ENCODE assay signal across 11 mouse cellular contexts in the genomic region with DNA sequence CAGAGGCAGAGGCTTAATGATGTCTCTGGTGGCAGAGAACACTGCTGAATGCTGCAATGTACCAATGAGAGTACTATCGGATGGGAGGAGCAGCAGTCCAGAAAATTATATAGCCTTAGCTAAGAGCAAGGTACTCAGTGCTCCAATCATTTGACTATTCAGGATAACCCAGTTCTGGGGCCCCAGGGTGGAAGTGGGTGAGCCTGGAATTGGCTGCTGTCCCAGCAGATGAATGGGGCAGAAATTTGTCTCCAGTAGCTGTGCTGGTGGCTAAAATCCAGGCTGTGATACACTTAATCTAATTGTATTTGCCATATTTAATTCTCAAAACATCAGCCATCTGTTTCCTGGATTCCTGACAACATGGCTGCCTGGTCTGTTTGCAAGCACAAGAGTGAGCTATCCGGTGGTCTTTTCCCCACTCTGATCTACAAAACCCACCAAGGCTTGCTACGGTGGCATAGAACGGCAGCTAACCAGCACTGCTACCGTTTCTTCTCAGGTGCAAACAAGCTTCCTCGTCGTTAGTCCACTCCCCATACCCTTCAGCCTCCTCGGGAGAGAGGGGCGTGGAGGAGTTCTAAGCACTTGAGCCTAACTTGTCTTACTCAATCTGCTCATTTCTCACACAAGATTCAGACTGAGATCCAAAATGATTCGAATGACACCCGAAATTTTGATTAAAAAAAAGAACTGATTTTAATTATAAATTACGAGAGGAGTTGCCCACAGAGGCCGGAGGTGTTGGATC. TPM values are rescaled to one million over a fixed set of nuclear protein-coding genes. Genes with fewer than 3 reads are reported as not detected.
A peak's percentile ranks its signal among the peaks of the same experiment; 100 is the strongest.
DNase-seq lines count a peak whose midpoint lies in the region; ATAC-seq and TF ChIP-seq lines count a peak whose summit lies in the region.
"Had no signal": no experiment of that assay in that cellular context is flagged by ENCODE, and none has a peak within 500 bp of the region (broad histone marks: within the 10 kb centered on the region; RNA-seq: fewer than 3 reads in every experiment).

No protein-coding gene starts in this region.

- no peak for TF ChIP-seq EP300 in stomach, postnatal 0 days (optimal IDR thresholded peaks at IDR 0.05)

- no peak for TF ChIP-seq CTCF in spleen, adult 2 months (IDR thresholded peaks at IDR 0.05; ENCODE audit: extremely low read depth, insufficient read depth, insufficient read length, insufficient replicate concordance)
- TF ChIP-seq CTCF in stomach, postnatal 0 days (IDR thresholded peaks at IDR 0.05; ENCODE audit: low read depth) = no peak
- no peak for TF ChIP-seq CTCF in thymus, adult 2 months (IDR thresholded peaks at IDR 0.05; ENCODE audit: borderline replicate concordance, control insufficient read depth, extremely low read depth, insufficient read depth, low read length, poor library complexity)

- peaks cover 27% of the 10 kb centered on the region for H3K4me1 ChIP-seq in heart, embryonic 13.5 days
- H3K4me1 ChIP-seq in spleen, adult 2 months (ENCODE audit: control insufficient read depth, insufficient read depth, insufficient read length) = no peaks in the 10 kb centered on the region
- H3K4me1 ChIP-seq in forebrain, embryonic 16.5 days (replicated peaks; ENCODE audit: control insufficient read depth, insufficient read depth, low read length) = peaks cover 13% of the 10 kb centered on the region
- 0 out of 2 replicates have a peak, but pooled peaks cover 4% of the 10 kb centered on the region for H3K4me1 ChIP-seq in stomach, postnatal 0 days (replicated peaks; ENCODE audit: control insufficient read depth, insufficient read depth)
- H3K4me1 ChIP-seq in thymus, adult 2 months (replicated peaks; ENCODE audit: control insufficient read depth, insufficient read depth, low read length) = no peaks in the 10 kb centered on the region

- DNase-seq in heart, adult 9 months (ENCODE audit: low spot score in 2 of 2) = no peak
- no peak for DNase-seq in spleen, adult 2 months (ENCODE audit: low read depth in 1 of 2, low spot score in 2 of 2)
- no peak for DNase-seq in spleen, postnatal 14 days (ENCODE audit: low spot score in 2 of 2)
- no peak for DNase-seq in stomach, postnatal 0 days (ENCODE audit: low spot score)
- DNase-seq in ovary, postnatal 14 days (ENCODE audit: low spot score) = no peak
- no peak for DNase-seq in thymus, adult 2 months
- DNase-seq: gastrocnemius, postnatal 25 days had no signal

- no peak overlapping the region for H3K9ac ChIP-seq in heart, embryonic 13.5 days
- no peak overlapping the region for H3K9ac ChIP-seq in forebrain, embryonic 16.5 days (replicated peaks; ENCODE audit: low read depth, low read length)
- H3K9ac ChIP-seq in stomach, postnatal 0 days (ENCODE audit: low read length) = no peak overlapping the region

- H3K27ac ChIP-seq in heart, embryonic 13.5 days (replicated peaks) = 0 out of 2 replicates have a peak overlapping the region, but pooled peaks have one; percentile 5
- H3K27ac ChIP-seq in spleen, adult 2 months (ENCODE audit: insufficient read depth, low read length) = 0 out of 2 replicates have a peak overlapping the region, but pooled peaks have one; percentile 10
- no peak overlapping the region for H3K27ac ChIP-seq in forebrain, embryonic 16.5 days (ENCODE audit: low read length)
- H3K27ac ChIP-seq in stomach, postnatal 0 days (replicated peaks) = peak overlapping the region; percentile 74
- no peak overlapping the region for H3K27ac ChIP-seq in thymus, adult 2 months (ENCODE audit: control insufficient read depth, insufficient read depth, low read length)

- H3K4me2 ChIP-seq in heart, embryonic 13.5 days = no peak overlapping the region
- no peak overlapping the region for H3K4me2 ChIP-seq in forebrain, embryonic 16.5 days (ENCODE audit: low read length)
- H3K4me2 ChIP-seq in stomach, postnatal 0 days (replicated peaks; ENCODE audit: low read depth) = no peak overlapping the region

- whole genome bisulfite sequencing in heart, embryonic 13.5 days = 83% methylated on average over 13 of the region's 13 CpGs
- WGBS in spleen, adult 2 months = 88% methylated on average over 13 of the region's 13 CpGs
- 66% methylated on average over 13 of the region's 13 CpGs for WGBS in forebrain, embryonic 16.5 days
- 67% methylated on average over 13 of the region's 13 CpGs for WGBS in stomach, postnatal 0 days
- 94% methylated on average over 13 of the region's 13 CpGs for WGBS in thymus, adult 2 months

- H3K9me3 ChIP-seq in heart, embryonic 13.5 days = no peaks in the 10 kb centered on the region
- no peaks in the 10 kb centered on the region for H3K9me3 ChIP-seq in forebrain, embryonic 16.5 days (ENCODE audit: control insufficient read depth, low read length)
- no peaks in the 10 kb centered on the region for H3K9me3 ChIP-seq in stomach, postnatal 0 days (ENCODE audit: control insufficient read depth, low read length)
- H3K9me3 ChIP-seq: G1E; megakaryocyte, embryonic 14.5 days had no signal

- no peak for ATAC-seq in heart, embryonic 13.5 days (ENCODE audit: extremely low read depth, insufficient number of reproducible peaks, low FRiP score, low TSS enrichment)
- peak; percentile 61 for ATAC-seq in forebrain, embryonic 16.5 days
- ATAC-seq in stomach, postnatal 0 days (ENCODE audit: low FRiP score, low TSS enrichment) = no peak

- H3K4me3 ChIP-seq in heart, embryonic 13.5 days = no peak overlapping the region
- no peak overlapping the region for H3K4me3 ChIP-seq in spleen, adult 2 months (ENCODE audit: extremely low read depth, insufficient read depth, insufficient read length)
- H3K4me3 ChIP-seq in forebrain, embryonic 16.5 days (replicated peaks; ENCODE audit: low read length) = no peak overlapping the region
- no peak overlapping the region for H3K4me3 ChIP-seq in stomach, postnatal 0 days (ENCODE audit: low read depth, low read length)
- no peak overlapping the region for H3K4me3 ChIP-seq in thymus, adult 2 months (ENCODE audit: control insufficient read depth, insufficient read depth, low read length)
- H3K4me3 ChIP-seq: megakaryocyte, embryonic 14.5 days had no signal

- H3K27me3 ChIP-seq in heart, embryonic 13.5 days (replicated peaks) = no peaks in the 10 kb centered on the region
- no peaks in the 10 kb centered on the region for H3K27me3 ChIP-seq in spleen, adult 2 months (ENCODE audit: control insufficient read depth, insufficient read depth, low read length)
- H3K27me3 ChIP-seq in forebrain, embryonic 16.5 days (replicated peaks; ENCODE audit: control insufficient read depth, insufficient read depth, low read length) = no peaks in the 10 kb centered on the region
- H3K27me3 ChIP-seq in stomach, postnatal 0 days (ENCODE audit: control insufficient read depth, insufficient read depth, low read length) = no peaks in the 10 kb centered on the region
- no peaks in the 10 kb centered on the region for H3K27me3 ChIP-seq in thymus, adult 2 months (ENCODE audit: control insufficient read depth, insufficient read depth, low read length)
- H3K27me3 ChIP-seq: megakaryocyte, embryonic 14.5 days had no signal

- peaks cover 87% of the 10 kb centered on the region for H3K36me3 ChIP-seq in heart, embryonic 13.5 days
- no peaks in the 10 kb centered on the region for H3K36me3 ChIP-seq in spleen, adult 2 months (ENCODE audit: control insufficient read depth, insufficient read depth, low read length)
- peaks cover 13% of the 10 kb centered on the region for H3K36me3 ChIP-seq in forebrain, embryonic 16.5 days (ENCODE audit: control insufficient read depth, insufficient read depth)
- H3K36me3 ChIP-seq in stomach, postnatal 0 days (ENCODE audit: control insufficient read depth, insufficient read depth, low read length) = no peaks in the 10 kb centered on the region
- peaks cover 15% of the 10 kb centered on the region for H3K36me3 ChIP-seq in thymus, adult 2 months (ENCODE audit: control insufficient read depth, insufficient read depth, low read length)

- TF ChIP-seq POLR2A in spleen, adult 2 months (IDR thresholded peaks at IDR 0.05; ENCODE audit: low read depth, low read length) = no peak
- no peak for TF ChIP-seq POLR2A in thymus, adult 2 months (IDR thresholded peaks at IDR 0.05; ENCODE audit: control insufficient read depth, extremely low read depth, insufficient read depth, low read length, poor library complexity)

RNA-seq across cellular contexts. Expression of gene Lmbrd2, which starts 7.5 kb away (rescaled TPM):
- polyA plus RNA-seq in heart, embryonic 13.5 days (2015; fragmentation: Nextera tagmentation; extraction: Ambion mirVana) = 1.4 and 1.7 TPM in 2 replicates
- polyA plus RNA-seq in spleen, adult 2 months (2012; rRNA removed) = 5.4 and 5.6 TPM in 2 replicates
- 4.2 and 4.5 TPM in 2 replicates for polyA plus RNA-seq in forebrain, embryonic 16.5 days (2015; fragmentation: Nextera tagmentation; extraction: Ambion mirVana)
- polyA plus RNA-seq in stomach, postnatal 0 days (2015; fragmentation: Nextera tagmentation; extraction: Ambion mirVana) = 2.7 and 3.1 TPM in 2 replicates
- 10.0 and 12.3 TPM in 2 replicates for polyA plus RNA-seq in thymus, adult 2 months (2012; rRNA removed)

RNA-seq across cellular contexts. Expression of gene Skp2, which starts 22.4 kb away (rescaled TPM):
- polyA plus RNA-seq in heart, embryonic 13.5 days (2015; fragmentation: Nextera tagmentation; extraction: Ambion mirVana) = 29.3 and 29.4 TPM in 2 replicates
- 2.5 TPM in 2 replicates for polyA plus RNA-seq in spleen, adult 2 months (2012; rRNA removed)
- 35.0 and 41.2 TPM in 2 replicates for polyA plus RNA-seq in forebrain, embryonic 16.5 days (2015; fragmentation: Nextera tagmentation; extraction: Ambion mirVana)
- 8.6 and 9.7 TPM in 2 replicates for polyA plus RNA-seq in stomach, postnatal 0 days (2015; fragmentation: Nextera tagmentation; extraction: Ambion mirVana)
- polyA plus RNA-seq in thymus, adult 2 months (2012; rRNA removed) = 11.5 and 14.2 TPM in 2 replicates

Comparison
In these comparisons a context has a peak if more than half of its experiments do, and no peak if none do; other contexts are left out.
1. H3K27ac ChIP-seq: peak in heart, embryonic 13.5 days (single experiment), spleen, adult 2 months (single experiment) and stomach, postnatal 0 days (single experiment); none in forebrain, embryonic 16.5 days (single experiment) and thymus, adult 2 months (single experiment).